Mouse (Mus musculus): ENCODE results near the gene Gm43738. TPM values are rescaled to one million over a fixed set of nuclear protein-coding genes. Genes with fewer than 3 reads are reported as not detected.
A peak's percentile ranks its signal among the peaks of the same experiment; 100 is the strongest.

Gm43738 gene
- total RNA-seq, 2 experiments from 2014 or later = not detected

GRCm38 (mm10) chr3:89058783-89059182, 42.1 kb downstream of the Gm43738 start:
- ATAC-seq (replicated peaks; ENCODE audit: low FRiP score, poor library complexity, severe bottlenecking) = 0 out of 2 replicates have a peak, but pooled peaks have one; percentile 49

- ATAC-seq (replicated peaks; ENCODE audit: low FRiP score, poor library complexity, severe bottlenecking) = no peak
Measured at GRCm38 (mm10) chr3:89058361-89058760, 42.5 kb downstream of the Gm43738 start.

GRCm38 (mm10) chr3:89043359-89043758, 57.5 kb downstream of the Gm43738 start:
- ATAC-seq (replicated peaks; ENCODE audit: low FRiP score, poor library complexity, severe bottlenecking) = no peak

Other genes starting within 250 kb of the Gm43738 start
- 1.4 TPM in 1 of 2 replicates, not detected in the other for gene Msto1, start 187.1 kb downstream of the Gm43738 start, total RNA-seq (2015; ENCODE audit: low replicate concordance)
- gene Msto1, start 187.1 kb downstream of the Gm43738 start, total RNA-seq (2017; ENCODE audit: low replicate concordance) = 1.8 and 3.9 TPM in 2 replicates
- 71.7 and 82.9 TPM in 2 replicates for gene Ash1l, start 150.5 kb downstream of the Gm43738 start, total RNA-seq (2015; ENCODE audit: low replicate concordance)
- 69.7 and 70.7 TPM in 2 replicates for gene Ash1l, start 150.5 kb downstream of the Gm43738 start, total RNA-seq (2017; ENCODE audit: low replicate concordance)
- 63.8 and 81.7 TPM in 2 replicates for gene Dap3, start 149.9 kb downstream of the Gm43738 start, total RNA-seq (2015; ENCODE audit: low replicate concordance)
- 18.3 and 46.8 TPM in 2 replicates for gene Dap3, start 149.9 kb downstream of the Gm43738 start, total RNA-seq (2017; ENCODE audit: low replicate concordance)
- gene Rusc1, start 7.8 kb downstream of the Gm43738 start, total RNA-seq (2015; ENCODE audit: low replicate concordance) = 1.8 and 3.8 TPM in 2 replicates
- 3.5 TPM in 2 replicates for gene Rusc1, start 7.8 kb downstream of the Gm43738 start, total RNA-seq (2017; ENCODE audit: low replicate concordance)
- gene Fdps, start 860 bp upstream of the Gm43738 start, total RNA-seq (2015; ENCODE audit: low replicate concordance) = 20.1 and 28.5 TPM in 2 replicates
- 30.0 and 31.4 TPM in 2 replicates for gene Fdps, start 860 bp upstream of the Gm43738 start, total RNA-seq (2017; ENCODE audit: low replicate concordance)
- 13.8 and 16.6 TPM in 2 replicates for gene Pklr, start 35.0 kb upstream of the Gm43738 start, total RNA-seq (2015; ENCODE audit: low replicate concordance)
- gene Pklr, start 35.0 kb upstream of the Gm43738 start, total RNA-seq (2017; ENCODE audit: low replicate concordance) = 5.5 TPM in 2 replicates
- gene Hcn3, start 59.1 kb upstream of the Gm43738 start, total RNA-seq (2015; ENCODE audit: low replicate concordance) = not detected in 2 replicates
- gene Hcn3, start 59.1 kb upstream of the Gm43738 start, total RNA-seq (2017; ENCODE audit: low replicate concordance) = 3.3 TPM in 1 of 2 replicates, not detected in the other
- 42.5 and 52.8 TPM in 2 replicates for gene Clk2, start 63.7 kb upstream of the Gm43738 start, total RNA-seq (2015; ENCODE audit: low replicate concordance)
- gene Clk2, start 63.7 kb upstream of the Gm43738 start, total RNA-seq (2017; ENCODE audit: low replicate concordance) = 41.1 and 50.4 TPM in 2 replicates
- 19.3 and 33.9 TPM in 2 replicates for gene Scamp3, start 76.4 kb upstream of the Gm43738 start, total RNA-seq (2015; ENCODE audit: low replicate concordance)
- gene Scamp3, start 76.4 kb upstream of the Gm43738 start, total RNA-seq (2017; ENCODE audit: low replicate concordance) = 3.6 and 8.0 TPM in 2 replicates
- 5.0 and 5.4 TPM in 2 replicates for gene Fam189b, start 82.0 kb upstream of the Gm43738 start, total RNA-seq (2015; ENCODE audit: low replicate concordance)
- gene Fam189b, start 82.0 kb upstream of the Gm43738 start, total RNA-seq (2017; ENCODE audit: low replicate concordance) = 2.6 TPM in 1 of 2 replicates, not detected in the other
- gene Gba, start 101.8 kb upstream of the Gm43738 start, total RNA-seq (2015; ENCODE audit: low replicate concordance) = 27.4 and 36.5 TPM in 2 replicates
- 16.8 and 18.1 TPM in 2 replicates for gene Gba, start 101.8 kb upstream of the Gm43738 start, total RNA-seq (2017; ENCODE audit: low replicate concordance)
- not detected in 2 replicates for gene Thbs3, start 114.1 kb upstream of the Gm43738 start, total RNA-seq (2015; ENCODE audit: low replicate concordance)
- not detected in 2 replicates for gene Thbs3, start 114.1 kb upstream of the Gm43738 start, total RNA-seq (2017; ENCODE audit: low replicate concordance)
- 8.6 and 21.0 TPM in 2 replicates for gene Mtx1, start 126.0 kb upstream of the Gm43738 start, total RNA-seq (2015; ENCODE audit: low replicate concordance)
- 14.5 and 15.8 TPM in 2 replicates for gene Mtx1, start 126.0 kb upstream of the Gm43738 start, total RNA-seq (2017; ENCODE audit: low replicate concordance)
- gene Muc1, start 128.0 kb upstream of the Gm43738 start, total RNA-seq (2015; ENCODE audit: low replicate concordance) = not detected in 2 replicates
- gene Muc1, start 128.0 kb upstream of the Gm43738 start, total RNA-seq (2017; ENCODE audit: low replicate concordance) = not detected in 2 replicates
- 39.0 and 64.2 TPM in 2 replicates for gene Krtcap2, start 144.9 kb upstream of the Gm43738 start, total RNA-seq (2015; ENCODE audit: low replicate concordance)
- 7.2 and 29.1 TPM in 2 replicates for gene Krtcap2, start 144.9 kb upstream of the Gm43738 start, total RNA-seq (2017; ENCODE audit: low replicate concordance)
- gene Trim46, start 145.2 kb upstream of the Gm43738 start, total RNA-seq (2015; ENCODE audit: low replicate concordance) = 1.3 TPM in 1 of 2 replicates, not detected in the other
- gene Trim46, start 145.2 kb upstream of the Gm43738 start, total RNA-seq (2017; ENCODE audit: low replicate concordance) = not detected in 2 replicates
- 16.8 and 18.4 TPM in 2 replicates for gene Dpm3, start 158.3 kb upstream of the Gm43738 start, total RNA-seq (2015; ENCODE audit: low replicate concordance)
- gene Dpm3, start 158.3 kb upstream of the Gm43738 start, total RNA-seq (2017; ENCODE audit: low replicate concordance) = 8.3 TPM in 1 of 2 replicates, not detected in the other
- gene Slc50a1, start 169.5 kb upstream of the Gm43738 start, total RNA-seq (2015; ENCODE audit: low replicate concordance) = 17.7 and 35.6 TPM in 2 replicates
- 3.7 and 9.7 TPM in 2 replicates for gene Slc50a1, start 169.5 kb upstream of the Gm43738 start, total RNA-seq (2017; ENCODE audit: low replicate concordance)
- gene Efna1, start 180.0 kb upstream of the Gm43738 start, total RNA-seq (2015; ENCODE audit: low replicate concordance) = not detected in 2 replicates
- not detected in 2 replicates for gene Efna1, start 180.0 kb upstream of the Gm43738 start, total RNA-seq (2017; ENCODE audit: low replicate concordance)
- gene Efna3, start 221.9 kb upstream of the Gm43738 start, total RNA-seq (2015; ENCODE audit: low replicate concordance) = not detected in 2 replicates
- gene Efna3, start 221.9 kb upstream of the Gm43738 start, total RNA-seq (2017; ENCODE audit: low replicate concordance) = not detected in 2 replicates
- not detected in 2 replicates for gene Efna4, start 236.9 kb upstream of the Gm43738 start, total RNA-seq (2015; ENCODE audit: low replicate concordance)
- gene Efna4, start 236.9 kb upstream of the Gm43738 start, total RNA-seq (2017; ENCODE audit: low replicate concordance) = not detected in 2 replicates
- 6.5 and 13.8 TPM in 2 replicates for gene Adam15, start 248.9 kb upstream of the Gm43738 start, total RNA-seq (2015; ENCODE audit: low replicate concordance)
- gene Adam15, start 248.9 kb upstream of the Gm43738 start, total RNA-seq (2017; ENCODE audit: low replicate concordance) = 0.77 and 3.5 TPM in 2 replicates